Mouse (Mus musculus) lung, adult 18-20 months (tissue): Measurements from ENCODE around the gene Adgb.

Experiments used
- DNase-seq, 2 experiments: peaks; one replicate each; pipeline ENCODE4 v3.0.0; 2022; ENCODE audit warnings: mixed read lengths in 2 of 2

Gene Adgb

GRCm38 (mm10) chr10:10350550-10350949 is 121.6 kb downstream of the Adgb start:
- no peak for DNase-seq

DNA sequence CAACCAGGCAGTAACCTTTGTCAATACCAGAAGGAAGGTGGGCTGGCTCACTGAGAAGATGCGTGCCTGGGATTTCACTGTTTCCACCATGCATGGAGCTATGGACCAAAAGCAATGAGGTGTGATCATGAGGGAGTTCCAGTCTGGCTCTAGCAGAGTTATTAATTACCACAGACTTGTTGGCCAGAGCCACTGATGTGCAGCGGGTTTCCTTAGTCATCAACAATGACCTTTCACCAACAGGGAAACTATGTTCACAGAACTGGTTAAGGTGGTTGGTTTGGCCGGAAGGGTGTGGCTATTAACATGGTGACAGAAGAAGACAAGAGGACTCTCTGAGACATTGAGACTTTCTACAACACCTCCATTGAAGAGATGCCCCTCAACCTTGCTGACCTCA is 128.2 kb downstream of the Adgb start:
- no peak for DNase-seq

DNA sequence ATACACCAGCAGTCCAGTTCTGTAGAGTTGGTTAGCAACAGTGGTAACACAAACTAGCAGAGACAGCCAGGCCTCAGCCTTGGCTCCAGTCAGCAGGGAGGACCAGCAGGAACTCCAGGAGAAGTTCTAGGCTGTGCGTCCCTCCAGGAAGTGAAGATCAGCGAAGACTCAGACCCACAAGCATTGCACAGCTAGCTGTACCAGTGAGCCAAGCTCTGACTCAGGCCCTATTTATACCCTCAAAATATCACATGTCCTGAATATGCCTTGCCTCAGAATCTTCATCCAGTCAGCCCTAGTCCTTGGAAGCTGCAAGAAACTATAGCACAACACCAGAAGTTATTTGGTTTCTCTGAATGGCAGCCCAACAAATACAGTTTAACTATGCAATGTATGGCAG is 146.6 kb downstream of the Adgb start:
- DNase-seq = no peak

DNA sequence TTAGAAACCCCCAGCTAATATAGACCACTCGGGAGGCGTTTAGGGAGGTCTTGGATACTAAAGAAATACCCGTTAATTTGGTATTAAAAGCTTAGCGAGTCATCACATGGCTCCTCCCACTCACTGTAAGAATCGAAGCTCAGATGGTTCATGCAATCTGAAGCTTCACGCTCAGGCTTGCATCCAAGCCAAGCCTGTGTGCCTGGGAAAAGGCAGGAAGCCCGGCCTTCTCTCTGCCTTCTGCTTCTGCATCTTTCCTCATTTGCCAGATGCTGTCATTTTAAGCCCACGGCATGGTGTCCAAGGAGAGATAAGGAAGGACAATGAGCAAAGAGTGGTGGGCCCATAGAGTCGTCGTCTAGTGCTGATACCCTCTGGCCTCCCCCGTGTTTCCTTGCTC is 149.2 kb downstream of the Adgb start:
- no peak for DNase-seq

- DNase-seq = peak; percentile 56 to 71
These were observed 150.9 kb downstream of the Adgb start for GRCm38 (mm10) chr10:10321119-10321781.

DNA sequence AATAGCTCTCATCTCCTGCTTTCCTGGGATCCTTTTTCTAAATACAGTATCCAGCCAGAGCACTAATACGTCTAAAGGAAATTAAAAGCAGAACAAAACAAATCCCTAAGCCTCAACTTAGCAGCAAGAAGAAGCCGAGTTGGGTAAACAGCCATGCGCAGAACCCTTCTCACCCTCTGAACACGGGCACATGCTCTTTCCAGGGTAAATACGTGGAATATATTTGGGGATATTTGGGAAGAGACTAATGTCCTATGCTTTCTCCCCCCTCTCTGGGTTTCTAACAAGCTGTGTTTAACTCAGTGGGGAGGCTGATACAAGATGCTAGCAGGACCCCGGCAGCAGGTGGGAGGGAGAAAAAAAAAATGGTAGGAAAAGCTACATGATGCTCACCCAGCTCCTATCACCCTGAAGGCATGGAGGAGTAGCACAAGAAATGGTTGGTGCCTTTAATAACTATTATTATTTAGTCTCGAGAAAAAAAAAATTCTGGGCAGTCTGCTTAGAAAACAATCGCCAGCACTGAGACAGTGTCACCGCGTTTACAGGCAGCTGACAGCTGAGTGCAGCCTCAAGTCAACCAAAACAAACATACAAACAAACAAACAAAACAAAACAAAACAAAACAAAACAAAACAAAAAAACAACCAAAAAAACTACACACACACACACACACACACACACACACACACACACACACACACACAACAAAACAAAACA is 151.6 kb downstream of the Adgb start:
- no peak for DNase-seq

GRCm38 (mm10) chr10:10318086-10318485 is 154.0 kb downstream of the Adgb start:
- no peak for DNase-seq

DNA sequence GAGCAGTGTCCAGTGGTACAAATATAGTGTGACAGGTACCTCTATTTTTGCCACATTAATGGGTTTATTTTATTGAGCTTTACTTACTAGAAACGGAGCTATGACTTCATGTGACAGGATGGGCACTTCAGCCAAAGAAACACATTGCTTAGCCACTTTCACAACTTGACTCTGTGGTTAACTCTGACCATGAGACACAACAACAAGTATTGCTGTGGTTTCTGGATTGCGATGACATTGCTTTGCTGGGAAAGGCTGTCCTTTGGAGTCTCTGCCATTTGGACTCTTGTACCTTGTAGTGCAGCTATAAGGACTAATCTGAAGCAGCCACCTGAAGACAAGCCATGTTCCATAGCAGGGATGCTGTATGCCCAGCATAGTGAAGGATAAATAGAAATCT is 156.5 kb downstream of the Adgb start:
- DNase-seq = no peak

GRCm38 (mm10) chr10:10314521-10314920 is 157.6 kb downstream of the Adgb start:
- no peak for DNase-seq

GRCm38 (mm10) chr10:10309877-10310426 is 162.2 kb downstream of the Adgb start:
- no peak for DNase-seq

DNA sequence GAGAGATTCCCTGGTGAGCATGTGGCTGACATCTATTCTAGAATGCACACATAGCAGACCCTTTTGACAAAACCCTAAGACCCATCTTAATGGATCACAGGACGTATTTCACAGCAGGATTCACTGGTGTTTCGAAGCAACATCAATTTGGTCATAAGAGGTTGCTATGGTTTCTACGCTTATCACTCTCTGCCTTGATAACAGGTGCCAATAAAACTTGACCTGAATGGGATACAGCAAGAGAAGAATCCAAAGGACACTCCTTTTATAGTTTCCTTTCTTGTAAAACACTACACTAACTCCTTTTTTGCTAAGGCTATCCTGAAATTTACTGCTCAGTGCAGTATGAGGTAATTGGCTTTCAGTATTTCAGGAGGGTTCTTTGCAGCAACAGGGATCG is 163.1 kb downstream of the Adgb start:
- DNase-seq = no peak

DNA sequence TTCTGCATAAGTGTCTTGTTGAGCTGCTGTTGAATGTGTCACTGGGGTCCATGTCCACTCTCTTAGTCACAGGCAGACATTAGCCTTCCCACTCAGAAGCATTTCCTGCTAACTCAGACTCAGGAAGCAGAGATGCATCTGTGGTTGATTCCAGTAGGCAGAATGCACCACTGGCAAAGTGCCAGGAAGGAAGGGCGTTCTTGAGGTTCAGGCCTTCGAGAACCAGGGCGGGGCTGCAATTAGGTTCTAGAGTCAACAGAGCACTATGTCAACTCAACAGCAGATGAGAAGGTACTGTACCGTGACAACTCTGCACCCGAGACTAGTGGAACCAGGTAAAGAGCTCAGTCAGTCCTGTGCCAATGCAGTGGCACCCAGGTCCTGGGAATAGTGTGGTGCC is 164.7 kb downstream of the Adgb start:
- DNase-seq = peak; percentile 6 to 19

GRCm38 (mm10) chr10:10304370-10304769 is 167.8 kb downstream of the Adgb start:
- DNase-seq = no peak

GRCm38 (mm10) chr10:10301692-10302091 is 170.4 kb downstream of the Adgb start:
- no peak for DNase-seq

- no peak for DNase-seq
These were observed 171.1 kb downstream of the Adgb start for GRCm38 (mm10) chr10:10300915-10301439.

- DNase-seq = no peak
These were observed 172.1 kb downstream of the Adgb start for GRCm38 (mm10) chr10:10299987-10300386.

DNA sequence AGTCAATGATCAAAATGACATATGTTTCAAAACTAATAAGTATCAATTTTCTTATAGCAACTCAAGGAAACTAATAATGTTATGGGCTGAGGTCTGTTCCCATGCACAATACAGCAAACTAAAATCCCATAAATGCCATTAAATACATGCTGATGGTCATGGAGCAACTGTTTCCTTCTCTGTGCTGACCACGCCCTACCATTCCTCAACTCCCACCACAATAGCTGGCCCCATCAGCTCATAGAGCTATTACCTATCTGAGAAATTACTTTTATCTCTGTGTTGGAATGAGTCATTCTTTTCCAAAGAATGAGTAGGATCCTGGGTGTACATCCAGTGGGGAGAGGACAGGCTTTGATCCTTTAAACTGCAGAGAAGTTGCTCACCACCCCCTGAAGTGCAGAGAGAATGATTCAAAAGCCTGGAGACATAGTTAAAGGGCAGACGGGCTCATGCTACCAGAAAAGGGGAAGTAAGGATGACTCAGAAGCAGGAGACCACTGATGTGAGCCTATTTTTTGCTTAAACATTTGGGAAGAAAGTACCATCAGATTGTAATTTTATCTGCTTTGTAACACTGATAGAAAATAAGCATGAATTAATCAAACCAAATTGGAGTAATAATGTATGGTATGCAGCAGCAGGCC is 184.8 kb downstream of the Adgb start:
- no peak for DNase-seq
